Mouse (Mus musculus): ENCODE data around the gene Terf2.

GRCm38 (mm10) chr8:107030058-107030457 is 66.3 kb downstream of the Terf2 start:
- TF ChIP-seq ZC3H11A (IDR thresholded peaks at IDR 0.05; ENCODE audit: borderline replicate concordance, low read depth, low read length): no peak
- no peak for TF ChIP-seq HCFC1 (IDR thresholded peaks at IDR 0.05; ENCODE audit: borderline replicate concordance, insufficient read depth, low read length)
- TF ChIP-seq CHD2 (IDR thresholded peaks at IDR 0.05; ENCODE audit: low read depth, low read length): no peak
- TF ChIP-seq ZNF384 (IDR thresholded peaks at IDR 0.05; ENCODE audit: low read depth, low read length): no peak
- no peak for TF ChIP-seq MAFK (IDR thresholded peaks at IDR 0.05; ENCODE audit: insufficient read depth, low read depth, low read length)
